Mouse (Mus musculus) small intestine, adult 2 months (tissue): ENCODE measurements around the gene Zfp14. TPM values are rescaled to one million over a fixed set of nuclear protein-coding genes. Genes with fewer than 3 reads are reported as not detected.
A peak's percentile ranks its signal among the peaks of the same experiment; 100 is the strongest.

Experiments used
- H3K27ac ChIP-seq: fragments of 200-500 bp; 2 replicates; pipeline ENCODE4 v1.5.1; 2012; ENCODE audit warnings: low read depth, low read length, control low read depth, inconsistent platforms; ENCODE audit not compliant: insufficient read depth
- H3K27me3 ChIP-seq: fragments of 200-500 bp; 2 replicates; pipeline ENCODE4 v1.6.1; 2012; ENCODE audit warnings: mild to moderate bottlenecking, moderate library complexity, low read length, inconsistent platforms; ENCODE audit not compliant: control insufficient read depth, insufficient read depth
- H3K36me3 ChIP-seq: fragments of 200-500 bp; 2 replicates; pipeline ENCODE4 v1.6.1; 2012; ENCODE audit warnings: mild to moderate bottlenecking, low read length, control low read depth, inconsistent platforms; ENCODE audit not compliant: control insufficient read depth, insufficient read depth
- H3K4me1 ChIP-seq: fragments of 200-500 bp; 2 replicates; pipeline ENCODE4 v1.6.1; 2012; ENCODE audit warnings: low read length, inconsistent platforms, mixed read lengths; ENCODE audit not compliant: control insufficient read depth, insufficient read depth, insufficient read length
- H3K4me3 ChIP-seq: fragments of 200-500 bp; 2 replicates; pipeline ENCODE4 v1.5.1; 2012; ENCODE audit warnings: low read depth, mild to moderate bottlenecking, control low read depth, inconsistent platforms, low read length, moderate library complexity
- CTCF ChIP-seq: fragments of 200-500 bp; IDR thresholded peaks from 2 replicates; pipeline ENCODE4 v1.5.1; 2012; ENCODE audit warnings: low read depth, mild to moderate bottlenecking, control low read depth, inconsistent platforms, low read length, moderate library complexity, mixed read lengths; ENCODE audit not compliant: insufficient replicate concordance, insufficient read length; ENCODE audit errors: extremely low read depth
- POLR2A ChIP-seq: fragments of 200-500 bp; IDR thresholded peaks from 2 replicates; pipeline ENCODE4 v1.6.1; 2012; ENCODE audit warnings: low read depth, mild to moderate bottlenecking, control low read depth, inconsistent platforms, low read length, moderate library complexity
- WGBS: fragments of 180-500 bp; shearing (Covaris S2); methylation state at CpG from one replicate; pipeline ENCODE4 v1.1.7; 2018; 5-methylcytosine and 5-hydroxymethylcytosine counted together
- polyA plus RNA-seq: library from polyadenylated mRNA; depleted of rRNA; stranded (reverse); fragments of >200 nt; gene quantifications from 2 replicates; pipeline ENCODE4 v1.2.3, GENCODE M21; 2012; rRNA removed

Gene Zfp14
- 0.58 and 0.62 TPM in 2 replicates for polyA plus RNA-seq

DNA sequence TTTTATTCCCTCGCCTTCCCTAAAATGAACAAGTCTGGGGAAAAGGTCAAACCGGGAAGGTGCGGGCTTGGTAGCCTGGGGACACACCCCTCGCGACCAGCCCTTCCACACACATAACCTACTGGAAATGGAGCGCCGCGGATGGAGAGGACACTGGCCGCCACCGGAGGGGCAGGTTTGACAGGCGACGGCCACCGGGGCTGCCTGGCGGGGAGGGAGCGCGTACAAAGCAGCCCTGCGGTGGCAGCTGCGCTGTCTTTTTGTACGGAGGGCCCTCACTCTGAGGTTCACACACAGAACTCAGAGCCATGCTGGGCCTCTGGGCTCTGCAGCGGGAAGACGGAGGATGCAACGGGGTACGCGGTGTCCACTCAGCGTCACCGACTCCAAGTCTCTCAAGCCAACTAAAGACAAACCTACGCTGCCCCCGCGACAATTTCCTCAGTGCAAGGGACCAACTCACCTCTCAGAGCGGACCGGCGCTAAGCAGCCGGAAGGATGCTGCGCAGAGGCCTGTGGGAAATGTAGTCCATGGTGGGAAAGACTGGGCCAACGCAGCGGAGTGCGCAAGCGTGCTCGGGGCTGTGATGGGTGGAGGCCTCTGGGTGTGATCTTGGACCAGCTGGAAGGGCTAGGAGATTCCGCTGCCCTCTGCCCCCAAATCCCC is at the start of gene Zfp14:
Gene Zfp14 (minus strand): TSS at position 499 of the 667 bp plus-strand sequence.
- no peaks in the 10 kb centered on the region for H3K27me3 ChIP-seq
- 0 out of 2 replicates have a peak within 1 kb of the TSS, but pooled peaks have one; percentile 26 for H3K27ac ChIP-seq
- 0 out of 2 replicates have a peak, but pooled peaks cover 2% of the 10 kb centered on the region for H3K4me1 ChIP-seq
- H3K4me3 ChIP-seq = peak within 1 kb of the TSS; percentile 94
- WGBS = 1% methylated on average over 40 of the region's 40 CpGs
- H3K36me3 ChIP-seq = no peaks in the 10 kb centered on the region
- TF ChIP-seq POLR2A (no peak), CTCF (no peak)

- Histone ChIP-seq H3K27ac (no peak overlapping the region), H3K4me1 (peaks cover 4% of the 10 kb centered on the region; the same call in 1 of the 2 replicates), H3K4me3 (no peak overlapping the region), H3K27me3 (no peaks in the 10 kb centered on the region), H3K36me3 (peaks cover 25% of the 10 kb centered on the region)
- TF ChIP-seq POLR2A (no peak), CTCF (no peak)
- 91% methylated on average over 13 of the region's 13 CpGs for WGBS
Measured at GRCm38 (mm10) chr7:30099297-30099696, 48.1 kb upstream of the Zfp14 start.

GRCm38 (mm10) chr7:30095551-30096125 is 44.5 kb upstream of the Zfp14 start:
- Histone ChIP-seq H3K27me3 (no peaks in the 10 kb centered on the region), H3K27ac (no peak overlapping the region), H3K36me3 (peaks cover 5% of the 10 kb centered on the region; the same call in 1 of the 2 replicates), H3K4me3 (no peak overlapping the region), H3K4me1 (peaks cover 6% of the 10 kb centered on the region; the same call in 1 of the 2 replicates)
- WGBS = 2% methylated on average over 5 of the region's 5 CpGs
- TF ChIP-seq POLR2A (no peak), CTCF (no peak)

DNA sequence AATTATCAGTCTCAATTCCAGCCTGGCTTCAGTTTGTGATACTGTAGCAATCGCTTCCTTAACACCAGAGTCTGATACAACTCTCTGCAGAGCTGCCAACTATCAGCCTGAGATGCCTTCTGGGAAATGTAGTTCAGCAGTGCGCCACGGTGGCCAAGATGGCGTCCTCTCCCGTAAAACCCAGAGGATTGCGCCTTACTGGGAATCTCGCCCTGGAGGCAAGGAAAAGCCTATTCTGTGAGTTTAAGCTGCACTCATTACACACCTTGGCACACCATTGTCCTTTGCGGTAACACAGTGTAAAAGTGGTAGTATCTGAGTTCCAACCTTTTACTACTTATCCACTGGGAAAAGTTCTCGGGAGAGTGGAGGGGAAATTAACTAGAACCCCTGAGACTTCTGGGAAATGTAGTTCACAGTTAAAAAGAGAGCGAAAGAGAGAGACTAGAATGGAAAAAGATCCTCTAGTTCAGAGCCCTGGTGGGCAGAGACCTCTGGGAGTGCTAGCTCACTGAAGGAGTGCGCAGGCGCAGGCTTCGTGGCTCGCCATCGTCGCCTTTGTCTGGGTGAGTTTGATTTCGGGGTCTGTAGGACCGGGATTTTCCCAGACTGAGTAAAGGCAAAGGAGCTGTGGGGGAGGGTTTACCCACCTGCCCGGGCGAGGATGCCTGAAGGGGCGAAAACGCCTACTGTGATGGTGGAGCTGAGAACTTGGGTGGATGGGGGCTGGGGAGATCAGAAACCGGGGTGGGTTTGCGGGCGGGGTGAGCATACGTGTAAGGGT is 43.7 kb upstream of the Zfp14 start, which contains the start of gene Zfp260:
Gene Zfp260 (plus strand): TSS at position 132 of the 784 bp plus-strand sequence.
- peaks cover 3% of the 10 kb centered on the region; the same call in 1 of the 2 replicates for H3K36me3 ChIP-seq
- H3K4me3 ChIP-seq = peak within 1 kb of the TSS; percentile 82
- peak within 1 kb of the TSS; percentile 94 for H3K27ac ChIP-seq
- TF ChIP-seq POLR2A (peak; percentile 76; the same call in 1 of the 2 replicates), CTCF (no peak)
- H3K4me1 ChIP-seq = peaks cover 6% of the 10 kb centered on the region; the same call in 1 of the 2 replicates
- WGBS = under 1% methylated on average over 26 of the region's 26 CpGs
- H3K27me3 ChIP-seq = no peaks in the 10 kb centered on the region

DNA sequence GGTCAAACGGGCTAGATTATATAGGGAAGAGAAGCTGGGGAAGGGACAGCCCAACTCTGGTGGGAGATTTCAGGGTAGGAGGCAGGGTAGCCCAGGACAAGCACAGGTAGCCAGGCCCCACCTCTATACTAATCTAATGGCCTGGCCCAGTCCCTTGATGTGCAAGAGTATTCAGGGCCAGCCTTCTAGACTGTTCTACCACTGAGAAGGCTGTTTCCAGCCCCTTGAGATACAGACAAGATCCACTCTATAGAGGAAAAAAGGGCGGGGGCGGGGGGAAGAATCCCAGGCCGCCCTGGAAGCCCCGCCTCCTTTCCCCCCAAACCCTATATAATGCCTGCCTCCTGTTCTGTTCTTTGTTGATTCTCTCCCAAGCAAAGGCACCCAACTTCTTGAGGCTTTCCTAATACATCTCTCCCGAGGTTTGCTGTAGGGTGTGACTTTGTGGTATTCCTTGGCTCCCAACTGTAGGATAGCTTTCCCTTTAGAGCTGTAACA is 42.8 kb upstream of the Zfp14 start:
- H3K4me1 ChIP-seq = peaks cover 9% of the 10 kb centered on the region; the same call in 1 of the 2 replicates
- no peaks in the 10 kb centered on the region for H3K36me3 ChIP-seq
- H3K27ac ChIP-seq = peak overlapping the region; percentile 23; the same call in 1 of the 2 replicates
- no peak for TF ChIP-seq CTCF
- no peak for TF ChIP-seq POLR2A
- no peak overlapping the region for H3K4me3 ChIP-seq
- 73% methylated on average over 6 of the region's 6 CpGs for WGBS
- H3K27me3 ChIP-seq = no peaks in the 10 kb centered on the region

- WGBS = 84% methylated on average over 9 of the region's 9 CpGs
- Histone ChIP-seq H3K27ac (no peak overlapping the region), H3K4me1 (peaks cover 9% of the 10 kb centered on the region; the same call in 1 of the 2 replicates), H3K36me3 (no peaks in the 10 kb centered on the region), H3K4me3 (no peak overlapping the region), H3K27me3 (no peaks in the 10 kb centered on the region)
- no peak for TF ChIP-seq POLR2A
- TF ChIP-seq CTCF = no peak
Measured at GRCm38 (mm10) chr7:30092666-30093065, 41.5 kb upstream of the Zfp14 start.
